Mouse (Mus musculus): ENCODE data around the gene Rmdn2. TPM values are rescaled to one million over a fixed set of nuclear protein-coding genes. Genes with fewer than 3 reads are reported as not detected.

The Rmdn2 gene
- total RNA-seq, 1 experiment from 2014 or later = 163 TPM

DNA sequence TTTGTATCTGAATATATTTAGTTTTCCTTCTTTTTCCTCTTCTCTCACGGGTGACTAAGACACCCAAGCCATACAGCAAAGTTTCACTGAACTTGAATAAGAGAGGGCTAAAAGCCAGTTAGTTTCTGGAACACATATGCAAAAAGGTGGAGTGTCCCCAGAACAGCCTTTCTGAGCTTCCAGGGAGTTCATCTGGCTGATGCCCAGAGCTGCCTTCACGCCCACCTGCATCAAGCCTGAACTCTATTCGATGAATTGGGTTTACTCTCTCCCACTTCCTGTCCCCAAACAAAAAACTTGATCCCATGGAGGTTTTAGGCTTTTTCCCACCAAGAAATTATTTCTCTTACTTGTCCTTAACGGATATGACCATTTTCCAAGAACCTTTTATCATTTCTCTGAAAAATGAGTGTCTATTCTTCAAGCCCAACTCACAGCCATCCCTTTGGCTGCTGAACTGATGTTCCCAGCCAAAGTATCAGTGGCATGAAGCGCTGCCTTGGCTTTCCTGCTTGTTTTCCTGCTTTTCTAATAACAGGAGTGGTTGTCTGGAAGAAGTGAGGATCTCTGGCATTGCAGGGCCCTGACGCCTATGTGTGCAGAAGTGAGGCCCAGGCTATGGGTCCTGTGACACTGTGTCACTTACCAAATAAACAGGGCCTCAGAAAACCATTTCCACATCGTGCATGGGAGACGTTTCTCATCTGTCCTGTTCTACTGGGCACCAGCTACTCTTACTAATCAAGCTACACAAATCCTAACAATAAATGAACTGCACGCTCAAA, 94.2 kb downstream of the Rmdn2 start:
- DNase-seq = no peak

DNA sequence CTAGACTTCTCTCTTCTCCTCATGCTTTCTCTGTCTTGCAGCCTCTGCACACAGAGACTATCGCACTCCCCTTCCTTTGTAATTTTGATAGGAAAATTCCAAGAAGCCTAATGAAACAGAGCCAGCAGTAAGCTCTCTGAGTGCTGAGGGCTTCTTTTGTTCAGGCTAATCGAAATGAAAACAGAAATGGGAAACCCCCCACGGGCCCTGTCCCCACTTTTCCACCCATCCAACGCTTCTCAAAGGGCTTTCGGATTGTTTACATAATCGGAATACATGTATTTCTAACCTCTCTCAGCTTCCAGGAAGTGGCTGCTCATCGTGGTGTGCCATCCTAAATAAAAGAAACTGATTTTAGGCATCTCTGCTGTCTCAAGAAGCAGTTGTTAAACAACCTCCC, 96.5 kb downstream of the Rmdn2 start:
- DNase-seq = no peak

DNA sequence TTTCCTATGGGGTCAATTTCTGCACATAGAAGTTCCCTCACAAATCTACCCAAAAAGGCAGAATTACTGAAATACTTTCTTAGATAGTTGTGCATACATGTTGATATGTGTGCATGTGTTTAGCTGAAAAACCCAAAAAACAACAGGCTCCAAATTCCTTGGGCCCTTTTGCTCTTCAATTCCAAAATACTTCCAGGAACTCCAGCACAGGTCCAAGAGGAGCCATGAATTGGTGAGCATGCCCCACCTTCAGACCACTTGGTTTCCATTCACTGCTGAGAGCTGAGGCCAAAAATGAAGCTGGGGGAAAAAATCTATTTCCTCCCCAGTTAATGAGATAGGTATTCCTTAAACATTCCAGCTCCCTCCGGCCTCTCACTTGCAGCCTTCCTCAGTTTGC, 98.1 kb downstream of the Rmdn2 start:
- no peak for DNase-seq

DNA sequence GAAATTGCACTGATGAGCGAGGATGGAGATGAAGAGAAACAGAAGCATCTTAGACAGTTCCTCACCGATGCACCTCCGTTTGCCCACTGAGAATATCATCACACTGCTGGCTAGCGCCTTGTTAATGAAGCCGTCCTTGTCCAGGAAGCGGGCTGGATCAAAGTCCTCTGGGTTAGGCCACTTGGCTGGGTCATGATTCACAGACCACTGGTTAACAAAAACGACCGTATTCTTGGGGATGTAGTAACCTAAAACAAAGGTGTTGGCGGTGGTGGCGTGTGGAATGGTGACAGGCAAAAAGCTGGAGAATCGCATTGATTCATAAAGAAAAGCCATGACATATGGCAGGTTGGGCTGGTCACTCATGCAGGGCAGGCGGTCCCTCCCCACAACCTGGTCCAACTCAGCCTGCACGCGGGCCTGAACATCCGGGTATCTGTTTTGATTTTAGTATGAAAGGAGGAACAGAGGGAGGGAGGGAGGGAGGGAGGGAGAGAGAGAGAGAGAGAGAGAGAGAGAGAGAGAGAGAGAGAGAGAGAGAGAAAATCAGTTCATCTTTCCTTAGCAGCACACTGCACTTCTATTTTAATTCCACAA, 98.7 kb downstream of the Rmdn2 start:
- DNase-seq = no peak

DNA sequence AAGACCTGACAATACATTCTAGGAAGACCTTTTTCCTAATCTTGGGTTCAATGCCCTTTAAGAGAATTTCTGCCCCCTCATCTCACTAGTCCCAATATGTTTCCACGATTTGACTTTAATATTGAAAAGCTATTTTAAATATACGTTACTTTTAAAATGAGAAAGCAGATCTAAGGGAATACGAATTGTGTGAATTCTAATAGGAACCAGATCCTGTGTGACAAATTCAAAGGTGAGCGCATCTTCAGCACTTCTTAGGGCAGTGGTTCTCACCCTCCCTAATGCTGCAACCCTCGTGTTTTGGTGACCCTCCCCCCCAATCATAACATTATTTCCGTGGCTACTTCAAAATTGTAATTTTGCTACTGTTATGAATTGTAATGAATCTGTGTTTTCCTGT, 100.3 kb downstream of the Rmdn2 start:
- DNase-seq = no peak

DNA sequence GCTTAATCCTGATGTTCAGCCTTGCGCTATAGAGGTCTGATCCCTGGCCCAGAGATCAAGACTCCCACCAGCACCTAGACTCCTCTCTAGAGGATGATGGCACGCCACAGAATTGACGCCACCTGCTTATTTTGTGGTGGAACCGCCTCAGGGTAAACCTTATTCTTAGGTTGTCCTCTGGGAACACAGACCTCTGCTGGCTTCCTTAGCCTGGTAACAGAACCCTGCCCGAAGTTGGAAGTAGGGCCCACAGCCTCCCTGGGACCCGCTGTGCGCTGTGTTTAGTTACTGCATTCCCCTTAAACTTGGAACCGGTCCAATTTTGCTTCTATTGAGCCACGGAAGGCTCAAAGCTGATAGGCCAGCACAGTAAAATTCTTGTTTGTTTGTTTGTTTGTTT, 100.9 kb downstream of the Rmdn2 start:
- DNase-seq = no peak

DNA sequence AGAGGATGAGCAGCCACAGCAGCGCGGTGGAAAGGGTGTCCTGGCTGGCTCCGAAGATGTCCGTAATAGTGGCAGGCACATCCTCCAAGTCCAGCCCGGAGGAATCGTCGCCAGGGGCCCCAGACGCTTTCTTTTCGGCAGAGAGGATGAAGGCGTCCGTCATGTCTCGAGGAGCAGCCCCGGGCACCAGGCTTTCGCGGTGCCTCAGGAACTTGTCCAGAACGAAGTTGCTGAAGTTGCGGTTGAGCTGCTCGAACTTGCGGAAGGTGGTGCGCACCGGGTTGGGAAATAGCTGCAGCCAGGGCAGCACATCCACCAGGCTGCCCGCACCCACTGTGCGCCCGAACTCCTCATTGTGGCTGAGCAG, 101.6 kb downstream of the Rmdn2 start:
- peak; percentile 10 for DNase-seq

DNA sequence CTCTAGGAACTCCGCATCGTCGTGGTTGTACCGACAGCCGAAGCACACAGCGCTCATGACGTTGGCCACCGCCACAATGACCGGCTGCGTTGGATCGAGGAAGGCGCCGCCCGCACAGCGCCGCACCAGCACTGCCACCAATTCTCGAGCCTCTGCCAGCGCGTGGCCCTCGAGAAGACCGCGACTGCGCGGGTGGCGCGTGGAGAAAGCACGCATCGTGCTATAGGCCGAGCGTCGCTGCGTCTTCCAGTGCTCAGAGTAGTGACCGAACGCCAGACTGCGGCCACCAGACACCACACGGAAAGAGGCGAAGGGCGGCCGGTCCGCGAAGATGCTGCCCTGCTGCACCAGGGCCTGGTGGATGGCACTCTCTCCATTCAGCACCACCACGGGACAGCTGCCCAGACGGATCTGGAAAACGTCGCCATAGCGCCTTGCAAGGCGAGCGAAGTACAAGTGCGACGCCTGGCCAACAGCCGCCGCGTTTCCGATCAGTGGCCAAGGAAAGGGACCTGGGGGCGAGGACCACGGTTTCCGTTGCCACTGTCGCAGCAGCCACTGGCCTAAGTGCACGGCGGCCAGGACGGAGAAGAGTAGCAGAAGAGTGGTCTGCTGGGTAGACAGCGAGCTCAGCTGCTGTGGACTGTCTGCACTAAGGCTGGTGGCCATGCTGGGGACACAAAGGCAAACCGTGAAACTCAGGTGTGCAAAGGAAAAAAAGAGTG, 102.1 kb downstream of the Rmdn2 start:
- DNase-seq = peak; percentile 69

DNA sequence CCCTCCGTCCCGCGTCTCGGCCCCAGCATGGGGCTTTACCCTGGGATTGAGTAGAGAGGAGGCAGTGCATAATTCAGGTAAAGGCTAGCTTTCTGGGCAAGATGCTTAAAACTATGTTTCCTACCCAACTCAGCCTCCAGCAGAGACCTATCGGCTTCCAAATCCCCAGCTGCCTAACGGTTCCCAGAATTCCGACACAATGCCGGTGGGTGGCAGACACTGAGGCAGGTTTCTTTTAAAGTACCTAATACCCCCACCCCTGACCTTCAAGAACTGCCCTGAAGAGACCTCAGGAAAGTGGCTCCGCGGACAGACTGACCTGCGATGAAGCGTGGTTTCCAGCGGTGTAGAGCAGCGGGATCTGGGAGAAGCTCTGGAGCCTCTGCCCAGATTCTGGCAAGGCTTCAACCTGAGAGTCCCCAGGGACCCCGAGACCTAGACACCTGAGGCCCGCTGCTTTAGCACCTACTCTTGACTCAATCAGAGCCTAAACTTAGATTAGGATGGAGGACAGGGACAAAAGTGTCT, 102.8 kb downstream of the Rmdn2 start:
- DNase-seq = no peak

DNA sequence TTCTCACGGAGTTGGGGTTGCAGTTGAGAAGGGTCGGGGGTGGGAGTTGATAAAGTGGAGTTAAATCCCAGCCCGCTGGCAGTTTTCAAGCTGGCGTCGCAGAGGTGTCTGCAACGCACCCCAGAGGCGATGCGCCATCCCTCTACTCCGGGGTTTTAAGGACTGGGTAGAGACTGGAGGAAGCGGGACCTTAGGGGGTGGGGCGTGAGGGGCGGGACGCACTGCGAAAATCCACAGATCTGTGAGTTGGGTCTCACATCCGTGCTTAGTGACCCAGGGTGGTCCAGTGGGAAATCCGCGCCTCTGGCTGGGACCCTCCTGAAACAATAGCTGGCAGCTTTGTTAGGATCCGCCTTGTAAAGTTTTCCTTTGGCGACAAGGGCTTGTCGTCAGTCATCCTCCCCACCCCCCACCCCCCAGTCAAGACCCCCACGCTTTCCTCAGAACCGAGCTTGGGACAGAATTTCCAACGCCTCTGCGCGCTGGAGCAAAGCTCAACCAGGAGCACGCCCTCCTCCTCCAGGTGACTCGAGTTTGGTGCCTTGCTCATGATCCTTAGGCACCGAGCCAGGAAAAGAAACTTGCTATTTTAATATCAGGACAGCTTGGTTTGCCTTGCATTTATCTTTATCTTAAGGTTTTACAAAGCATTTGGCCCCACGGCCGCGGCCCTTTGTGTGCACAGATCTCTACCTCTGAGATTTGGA, 103.4 kb downstream of the Rmdn2 start, which contains the start of gene Cyp1b1:
Gene Cyp1b1, minus strand, starts transcription at position 131 of the 707 bp plus-strand sequence.
- DNase-seq = no peak

DNA sequence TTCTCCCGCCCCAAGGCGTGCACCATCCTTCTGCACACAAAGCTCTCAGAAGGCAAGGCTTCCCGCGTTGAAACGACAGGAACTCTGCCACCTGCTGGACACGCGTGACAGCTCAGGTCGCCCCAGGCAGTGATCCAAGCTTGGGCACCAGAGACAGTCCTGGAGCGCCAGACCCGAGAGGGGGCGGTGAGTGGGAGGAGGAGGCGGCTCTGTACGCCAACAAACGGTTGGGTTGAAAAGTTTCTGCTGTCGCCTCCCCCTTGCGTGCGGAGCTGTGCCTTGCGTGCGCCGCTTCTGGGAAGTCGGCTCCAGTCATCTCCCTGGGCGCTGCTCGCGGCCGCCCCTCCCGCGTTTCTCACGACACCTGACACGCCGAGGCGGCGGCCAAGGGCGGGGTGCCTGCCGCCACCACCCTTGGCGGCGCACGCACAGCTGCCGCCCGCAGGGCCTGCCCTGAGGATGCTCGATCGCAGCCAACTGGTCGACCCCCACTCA, 104.0 kb downstream of the Rmdn2 start:
- DNase-seq = peak; percentile 93

DNA sequence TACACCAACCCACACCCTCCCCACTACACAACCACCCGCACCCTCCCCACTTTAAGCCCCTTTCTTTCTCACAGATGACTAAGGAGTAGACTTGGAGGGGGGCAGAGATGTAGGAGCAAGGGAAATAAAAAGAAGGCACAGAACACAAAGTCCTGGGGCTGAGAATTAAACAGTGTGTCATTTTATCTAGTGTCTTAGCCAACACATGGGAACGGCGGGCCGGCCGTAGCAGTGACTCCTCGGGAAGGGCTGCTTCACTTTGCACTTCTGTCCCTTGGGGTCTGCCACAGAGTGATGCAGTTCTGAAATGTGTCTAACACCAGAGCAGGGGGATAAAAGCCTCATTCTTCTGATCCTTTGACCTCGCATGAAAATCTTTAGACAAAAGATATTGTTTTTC, 109.0 kb downstream of the Rmdn2 start:
- no peak for DNase-seq

DNA sequence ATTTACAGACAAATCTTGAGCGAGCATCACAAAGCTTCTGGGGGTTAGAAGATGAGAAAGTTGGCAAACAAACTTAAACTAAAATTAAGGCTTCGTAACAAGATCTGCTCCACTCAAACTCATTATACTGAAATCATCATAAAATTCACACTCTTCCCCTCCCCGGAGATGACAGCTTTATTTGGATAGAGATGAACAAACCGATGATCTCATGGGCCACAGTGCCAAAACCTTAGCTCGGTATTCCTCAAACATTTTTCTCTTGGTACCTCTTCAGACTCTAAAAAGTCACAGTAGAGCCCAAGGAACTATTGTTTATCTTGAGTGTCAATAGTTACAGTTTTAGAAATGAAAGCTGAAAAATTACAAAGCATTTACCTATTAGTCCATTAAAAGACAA, 115.0 kb downstream of the Rmdn2 start:
- DNase-seq = no peak

DNA sequence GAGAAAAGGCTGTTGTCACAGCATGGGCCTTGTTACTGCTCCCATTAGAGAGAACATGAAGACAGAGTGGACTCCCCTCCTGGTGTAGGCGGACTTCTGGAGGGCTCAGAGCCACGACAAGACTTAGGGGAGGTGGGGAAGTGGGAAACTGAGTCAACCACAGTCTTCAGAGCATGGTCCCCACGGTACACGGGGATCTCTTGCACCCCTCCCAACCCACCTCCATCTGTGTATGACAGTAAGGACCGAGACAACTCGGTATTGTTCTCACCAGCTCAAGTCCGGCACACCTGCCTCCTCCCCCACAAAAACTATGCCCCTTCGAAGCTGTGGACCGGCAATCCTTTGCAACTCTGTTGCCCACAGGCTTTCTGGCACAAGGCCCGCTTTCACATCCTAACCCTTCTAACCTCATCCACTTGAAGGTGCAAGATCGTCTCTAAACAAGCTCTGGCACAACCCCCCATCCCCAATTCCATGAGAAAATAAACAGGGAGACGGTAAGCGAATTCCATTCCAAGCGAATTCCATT, 116.5 kb downstream of the Rmdn2 start:
- no peak for DNase-seq

DNA sequence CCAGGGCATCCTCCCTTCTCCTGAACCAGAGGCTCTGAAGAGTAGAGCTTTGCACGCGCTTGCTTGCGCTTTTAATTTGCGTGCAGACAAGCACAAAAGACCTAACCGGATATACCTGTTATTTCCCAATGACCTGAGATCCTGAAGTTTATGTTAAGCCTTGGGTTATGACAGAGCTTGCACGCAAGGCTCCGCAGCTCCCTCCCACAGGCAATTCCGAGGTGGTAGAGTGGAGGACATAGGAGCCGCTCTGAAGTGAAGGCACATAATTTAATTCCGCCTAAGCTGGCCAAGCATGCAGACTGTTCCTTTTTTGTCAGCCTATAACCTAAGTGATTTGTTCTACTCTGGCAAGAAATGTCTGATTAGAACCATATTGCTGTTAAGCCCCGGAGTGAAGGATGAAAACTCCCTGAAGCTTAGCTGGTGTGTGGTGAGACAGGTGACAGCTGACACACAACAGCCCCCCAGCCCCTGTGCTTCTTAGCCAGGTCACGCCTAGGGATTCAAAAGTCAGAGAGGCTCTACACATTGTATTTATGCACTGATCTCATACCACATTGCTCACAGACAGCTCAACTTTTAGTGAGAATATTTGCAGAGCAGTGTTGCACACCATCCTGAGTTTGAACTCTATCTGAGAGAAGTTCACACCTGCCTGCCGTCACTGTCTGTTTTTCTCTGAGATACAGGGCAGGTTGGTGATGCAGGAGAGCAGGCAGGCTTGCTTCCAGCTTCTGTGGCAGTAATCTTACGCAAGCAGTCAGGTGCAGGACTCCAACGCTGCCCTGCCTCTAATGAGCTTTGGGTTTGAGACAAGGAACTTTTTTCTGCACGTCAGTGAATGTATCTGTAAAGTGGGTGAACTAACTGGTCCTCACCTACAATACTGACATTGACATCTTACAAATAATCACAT, 117.2 kb downstream of the Rmdn2 start:
- no peak for DNase-seq

DNA sequence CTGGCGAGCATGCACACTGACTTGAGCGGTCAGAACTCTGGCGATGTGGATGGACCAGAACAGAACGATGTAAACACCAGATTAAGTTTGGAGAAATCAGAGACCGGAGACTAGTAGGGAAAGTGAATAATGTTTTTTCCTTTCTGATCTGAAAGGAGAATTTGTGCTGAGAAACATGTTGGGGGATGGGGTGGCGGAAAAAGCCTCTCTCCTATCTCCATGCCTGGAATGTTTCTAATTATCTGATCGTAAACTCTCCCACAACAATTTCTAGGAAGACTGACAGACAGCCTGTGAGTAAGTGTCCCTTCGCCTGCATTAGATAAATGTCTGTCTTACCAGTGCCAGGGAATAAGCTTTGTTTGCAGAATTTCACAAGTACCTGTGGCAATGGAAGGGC, 119.3 kb downstream of the Rmdn2 start:
- DNase-seq = no peak

DNA sequence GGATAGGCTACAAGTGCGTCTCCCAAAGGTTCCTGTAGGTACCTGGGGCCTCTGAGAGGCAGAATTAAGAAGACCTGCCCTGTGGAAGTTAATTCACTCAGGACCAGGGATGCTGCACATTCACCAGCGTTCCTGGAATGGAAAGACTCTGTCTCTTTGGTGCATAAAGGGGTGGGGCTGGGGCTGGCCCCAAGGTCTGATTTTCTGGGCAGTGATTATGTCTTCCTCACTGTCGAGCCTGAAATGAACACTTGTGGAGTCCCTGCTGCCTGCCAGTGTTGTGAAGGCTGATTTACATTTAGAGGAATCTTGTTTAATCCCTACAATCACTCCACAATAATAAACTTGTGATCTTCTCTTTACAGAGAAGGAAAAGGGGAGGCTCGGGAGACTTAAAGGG, 121.4 kb downstream of the Rmdn2 start:
- no peak for DNase-seq

DNA sequence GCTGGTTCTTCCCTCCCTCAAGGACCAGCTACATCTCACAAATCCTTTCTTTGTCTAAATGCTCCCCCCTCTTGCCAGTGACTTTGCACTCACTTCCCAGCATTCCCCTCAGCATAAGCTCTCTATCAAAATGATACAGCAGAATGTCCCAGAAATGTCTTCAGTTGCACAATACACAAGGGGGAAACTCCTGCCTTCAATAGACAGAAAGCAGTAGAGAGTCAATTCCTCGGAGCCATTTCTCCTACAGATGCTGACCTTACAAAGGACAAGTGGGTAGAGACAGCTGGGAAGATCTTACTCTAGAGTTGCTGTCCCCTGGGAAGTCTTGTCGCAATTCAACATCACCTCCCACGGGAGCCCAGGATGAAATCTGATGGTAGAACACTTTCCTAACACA, 125.9 kb downstream of the Rmdn2 start:
- DNase-seq = no peak

DNA sequence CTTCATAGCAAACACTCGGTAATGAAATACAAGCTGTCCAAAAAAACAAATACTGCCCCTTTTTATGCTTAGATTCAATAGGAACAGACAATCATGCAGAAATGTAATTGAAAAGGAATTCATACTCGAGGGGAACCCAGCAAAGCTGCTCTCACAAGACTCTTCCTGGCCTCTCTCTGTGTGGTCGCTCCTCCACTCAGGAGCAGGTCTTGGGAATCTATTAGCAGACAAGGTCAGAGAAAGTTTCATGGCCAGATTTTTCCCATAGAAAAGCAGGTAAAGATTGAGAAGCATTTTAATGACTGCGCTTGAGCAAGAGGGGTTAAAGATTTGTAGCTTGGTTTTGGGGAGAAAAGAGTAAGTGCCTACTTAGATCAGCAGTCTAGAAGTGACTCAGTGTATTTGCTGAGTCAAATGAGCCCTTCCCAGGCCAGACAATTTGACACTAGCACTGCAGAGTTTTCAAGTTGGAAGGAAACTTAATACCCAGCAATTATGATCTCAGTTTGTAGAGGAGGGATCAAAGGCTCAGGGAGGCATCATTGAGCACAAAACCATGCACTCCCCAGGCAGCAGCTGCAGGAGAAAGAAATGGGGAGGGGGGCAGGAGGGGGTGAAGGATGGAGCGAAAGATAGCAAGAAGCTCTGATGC, 127.3 kb downstream of the Rmdn2 start:
- no peak for DNase-seq

DNA sequence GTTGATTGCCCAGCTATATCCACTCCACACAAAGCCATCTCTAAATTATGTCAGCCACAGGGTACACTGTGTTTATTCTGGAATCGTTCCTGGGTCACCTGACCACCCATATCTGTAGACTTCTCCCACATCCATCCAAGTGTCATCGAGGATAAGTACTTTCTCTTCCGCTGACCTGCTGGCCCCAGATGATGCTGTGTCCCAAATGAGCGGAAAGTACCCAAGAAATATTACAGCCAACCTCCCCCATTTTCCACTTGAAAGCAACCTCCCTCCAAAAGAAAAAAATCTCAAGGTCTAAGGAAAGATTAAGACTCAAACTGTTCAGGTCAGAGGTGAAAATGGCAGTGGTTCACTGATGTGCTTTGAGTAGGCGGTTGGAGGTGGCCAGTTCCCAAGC, 131.0 kb downstream of the Rmdn2 start:
- DNase-seq = no peak

Measured in adrenal gland, postnatal 14 days (tissue).